Mouse (Mus musculus) small intestine, adult 2 months (tissue): ENCODE data around the gene Ypel3.

Source experiments
- CTCF ChIP-seq: fragments of 200-500 bp; IDR thresholded peaks from 2 replicates; pipeline ENCODE4 v1.5.1; 2012; ENCODE audit warnings: low read depth, mild to moderate bottlenecking, control low read depth, inconsistent platforms, low read length, moderate library complexity, mixed read lengths; ENCODE audit not compliant: insufficient replicate concordance, insufficient read length; ENCODE audit errors: extremely low read depth
- POLR2A ChIP-seq: fragments of 200-500 bp; IDR thresholded peaks from 2 replicates; pipeline ENCODE4 v1.6.1; 2012; ENCODE audit warnings: low read depth, mild to moderate bottlenecking, control low read depth, inconsistent platforms, low read length, moderate library complexity

DNA sequence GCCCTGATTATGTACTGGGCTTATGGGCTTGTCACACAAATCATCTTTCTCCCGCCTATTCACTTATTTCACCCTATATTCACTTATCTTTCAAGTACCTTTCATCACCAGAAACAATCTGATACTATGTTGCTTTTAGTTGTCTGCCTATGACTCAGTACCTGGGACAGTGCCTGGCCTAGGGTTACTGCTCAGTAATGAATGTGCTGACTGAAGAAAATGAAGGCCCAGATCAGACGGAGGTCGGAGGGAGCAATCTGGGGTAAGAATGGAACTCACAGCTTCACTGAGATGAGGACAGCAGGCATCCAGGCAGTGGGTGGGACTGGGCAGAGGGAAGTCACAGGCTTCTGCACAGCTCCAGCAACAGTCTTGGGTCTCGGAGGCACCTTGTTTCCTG, 30.6 kb downstream of the Ypel3 start:
- TF ChIP-seq CTCF (no peak), POLR2A (no peak)
